Mouse (Mus musculus) CH12.LX (cell line): ENCODE measurements at regions not wholly inside any gene's neighbourhood (a gene's known extent, or its start where the extent isn't known, plus 50 kb on each side); places are given as distances from the start of the nearest gene placed in this dataset.

Experiments
- DNase-seq: peaks from one replicate; pipeline ENCODE4 v3.0.0-alpha.2; 2013; ENCODE audit errors: extremely low read depth
- H3K27ac ChIP-seq: 2 replicates; pipeline ENCODE4 v1.5.1; 2012; ENCODE audit warnings: low read depth, mild to moderate bottlenecking, control low read depth, moderate library complexity; ENCODE audit not compliant: insufficient read depth
- H3K27me3 ChIP-seq: replicated peaks from 2 replicates; pipeline ENCODE3; 2012; ENCODE audit warnings: inconsistent platforms
- H3K36me3 ChIP-seq, 2 experiments: replicated peaks in 1 of 2; 2 replicates each; pipeline versions ENCODE3 to v1.6.1; 2012; ENCODE audit warnings: inconsistent platforms in 1 of 2, low read length in 1 of 2, mild to moderate bottlenecking in 1 of 2, mixed read lengths in 1 of 2, moderate library complexity in 1 of 2; ENCODE audit not compliant: control insufficient read depth in 1 of 2, insufficient read depth in 1 of 2
- H3K4me1 ChIP-seq, 2 experiments: 2 replicates each; pipeline ENCODE4 v1.6.1; 2012; ENCODE audit warnings: inconsistent platforms in 1 of 2, moderate library complexity in 1 of 2; ENCODE audit not compliant: insufficient read depth in 2 of 2, control insufficient read depth in 1 of 2
- H3K4me2 ChIP-seq: 2 replicates; pipeline ENCODE4 v1.6.1; 2012; ENCODE audit warnings: low read depth, mild to moderate bottlenecking, control low read depth; ENCODE audit not compliant: poor library complexity, insufficient read depth, severe bottlenecking
- H3K4me3 ChIP-seq, 3 experiments: fragments of 150-350 bp in 1 of 3; sonication (generic) in 1 of 3; replicated peaks in 1 of 3; 2 replicates each; pipeline versions ENCODE3 to v1.5.1; 2011 to 2012; ENCODE audit warnings: low read depth in 2 of 3, low read length in 2 of 3, mild to moderate bottlenecking in 2 of 3, moderate library complexity in 2 of 3, control low read depth in 1 of 3, improper control_type of control experiment in 1 of 3, inconsistent platforms in 1 of 3, mixed read lengths in 1 of 3; ENCODE audit not compliant: poor library complexity in 1 of 3
- H3K79me2 ChIP-seq: replicated peaks from 2 replicates; pipeline ENCODE4 v1.6.1; 2012; ENCODE audit warnings: mild to moderate bottlenecking, moderate library complexity; ENCODE audit not compliant: control insufficient read depth, poor library complexity, insufficient read depth, severe bottlenecking; ENCODE audit errors: extremely low read depth
- H3K9ac ChIP-seq: 2 replicates; pipeline ENCODE4 v1.6.1; 2012; ENCODE audit warnings: low read depth, mild to moderate bottlenecking, control low read depth, moderate library complexity; ENCODE audit not compliant: insufficient read depth
- H3K9me3 ChIP-seq: replicated peaks from 2 replicates; pipeline ENCODE3; 2012; ENCODE audit warnings: low read length, inconsistent platforms, mixed read lengths
- BHLHE40 ChIP-seq: IDR thresholded peaks from 2 replicates; pipeline ENCODE4 v1.6.1; 2011; ENCODE audit warnings: mild to moderate bottlenecking, low read depth, low read length, improper control_type of control experiment
- HCFC1 ChIP-seq: IDR thresholded peaks from 2 replicates; pipeline ENCODE4 v1.6.1; 2012; ENCODE audit warnings: low read depth, mild to moderate bottlenecking, inconsistent platforms, low read length, improper control_type of control experiment
- MAFK ChIP-seq: IDR thresholded peaks from 2 replicates; pipeline ENCODE4 v1.6.1; 2011; ENCODE audit warnings: low read length, improper control_type of control experiment; ENCODE audit not compliant: insufficient replicate concordance
- MEF2A ChIP-seq: IDR thresholded peaks from 2 replicates; pipeline ENCODE4 v1.6.1; 2014; ENCODE audit warnings: low read depth, mild to moderate bottlenecking, inconsistent platforms, low read length, improper control_type of control experiment, borderline replicate concordance
- NRF1 ChIP-seq: IDR thresholded peaks from 2 replicates; pipeline ENCODE4 v1.6.1; 2014; ENCODE audit warnings: low read depth, mild to moderate bottlenecking, inconsistent platforms, low read length, improper control_type of control experiment, moderate library complexity
- ZMIZ1 ChIP-seq: IDR thresholded peaks from 2 replicates; pipeline ENCODE4 v1.6.1; 2012; ENCODE audit warnings: low read depth, mild to moderate bottlenecking, inconsistent platforms, low read length, improper control_type of control experiment
- dilution Hi-C: fragments of 300-500 bp; cut with MboI; formaldehyde crosslinking; loops from 2 replicates; pipeline ENCODE4 v1.14.3; 2020; ENCODE audit warnings: low sequenced_read_pairs; ENCODE audit not compliant: extremely low pct_unique_long_range_greater_than_20kb, extremely low pct_ligation_motif_present
- in situ Hi-C: fragments of 300-500 bp; cut with MboI; formaldehyde crosslinking; loops from 3 replicates; pipeline ENCODE4 v1.14.3; 2019; ENCODE audit warnings: low sequenced_read_pairs, low pct_ligation_motif_present, low pct_unique_long_range_greater_than_20kb, mixed read lengths

DNA sequence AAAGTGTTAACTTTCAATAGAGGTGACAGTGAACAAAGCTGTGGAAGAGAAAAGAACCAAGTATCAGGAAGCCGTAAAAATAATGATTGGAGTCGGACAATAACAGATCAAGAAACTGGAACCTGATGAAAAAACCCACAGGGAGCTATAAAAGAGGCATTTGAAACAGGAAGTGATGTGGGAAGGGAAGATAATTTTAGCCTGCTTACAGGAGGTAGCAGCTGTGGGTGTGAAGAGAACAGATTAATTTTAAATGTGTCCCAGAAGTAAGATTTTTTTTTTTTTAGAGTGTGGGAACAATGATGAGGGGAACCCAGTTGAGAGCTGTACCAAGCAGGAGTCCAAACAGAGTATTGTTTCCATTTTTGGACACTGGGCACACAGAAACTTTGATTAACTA, 61.5 kb upstream of the Gls start:
- TF ChIP-seq BHLHE40 (no peak), ZMIZ1 (no peak), NRF1 (no peak)
- Histone ChIP-seq H3K9me3 (no peaks in the 10 kb centered on the region), H3K4me2 (no peak overlapping the region), H3K36me3 (no peaks in the 10 kb centered on the region), H3K27me3 (no peaks in the 10 kb centered on the region), H3K4me1 (peaks cover 6 to 24% of the 10 kb centered on the region in 2 experiments; a peak in 3 of 4 replicates), H3K4me3 (no peak overlapping the region), H3K27ac (no peak overlapping the region), H3K9ac (no peak overlapping the region), H3K79me2 (no peaks in the 10 kb centered on the region)
- dilution Hi-C loops = no loop called here
- in situ Hi-C loops = loop anchor here (10.0 kb wide), 1 partner anchor 190 kb away; no protein-coding TSS in a partner anchor
- no peak for DNase-seq

DNA sequence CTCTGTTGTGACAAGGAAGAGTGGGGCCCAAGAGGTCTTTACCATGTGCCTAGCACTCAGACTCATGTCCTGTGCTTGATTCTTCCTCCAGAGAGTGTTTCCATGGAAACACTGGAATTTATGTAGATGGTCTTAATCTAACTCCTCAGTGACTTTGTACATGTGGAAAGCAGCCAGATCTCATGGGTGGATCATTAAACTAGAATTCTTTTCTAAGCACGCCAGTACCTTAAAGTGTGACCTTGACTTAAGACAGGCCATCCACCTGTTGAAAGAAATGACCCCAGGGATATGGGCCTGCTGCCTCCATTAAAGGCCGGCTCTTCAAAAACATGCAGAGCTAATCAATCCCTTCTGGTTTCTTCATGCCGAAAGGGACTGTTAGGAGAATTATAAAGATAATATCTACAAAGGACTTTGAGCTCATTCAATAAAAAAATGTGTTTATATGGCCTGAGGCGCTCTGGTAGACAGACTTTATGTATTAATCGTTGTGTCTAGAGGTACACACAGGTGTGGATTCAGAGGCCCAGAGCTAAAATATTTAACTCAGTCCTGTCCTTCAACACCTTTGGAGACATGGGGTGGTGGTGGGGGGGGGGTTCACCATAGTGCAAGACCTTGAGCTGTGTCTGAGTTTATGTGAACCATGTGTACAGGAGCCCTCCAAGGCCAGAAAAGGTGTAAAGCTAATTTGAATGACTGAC, 60.5 kb upstream of the Gls start:
- Histone ChIP-seq H3K27ac (no peak overlapping the region), H3K79me2 (no peaks in the 10 kb centered on the region), H3K36me3 (no peaks in the 10 kb centered on the region), H3K9ac (no peak overlapping the region), H3K4me1 (peaks cover 1 to 16% of the 10 kb centered on the region in 2 experiments; a peak in 3 of 4 replicates), H3K4me3 (no peak overlapping the region), H3K9me3 (no peaks in the 10 kb centered on the region), H3K4me2 (no peak overlapping the region), H3K27me3 (peaks cover 2% of the 10 kb centered on the region)
- in situ Hi-C loops = loop anchor here (10.0 kb wide), 1 partner anchor 189 kb away; no protein-coding TSS in a partner anchor
- dilution Hi-C loops = no loop called here
- DNase-seq = no peak
- TF ChIP-seq HCFC1 (no peak), MAFK (no peak), MEF2A (no peak)
